Mouse (Mus musculus) liver, adult 2 months (tissue): ENCODE data around the gene Nrxn3. TPM values are rescaled to one million over a fixed set of nuclear protein-coding genes. Genes with fewer than 3 reads are reported as not detected.

Source experiments
- DNase-seq: peaks from one replicate; pipeline ENCODE4 v3.0.0-alpha.2; 2011; ENCODE audit warnings: low read depth, low spot score; ENCODE audit errors: extremely low read depth
- H3K27ac ChIP-seq: fragments of 200-500 bp; replicated peaks from 2 replicates; pipeline ENCODE4 v1.5.1; 2012; ENCODE audit warnings: low read depth, mild to moderate bottlenecking, control low read depth, inconsistent platforms, low read length; ENCODE audit not compliant: insufficient read depth
- H3K27me3 ChIP-seq: fragments of 200-500 bp; 2 replicates; pipeline ENCODE4 v1.6.1; 2012; ENCODE audit warnings: mild to moderate bottlenecking, moderate library complexity, low read length, inconsistent platforms; ENCODE audit not compliant: control insufficient read depth, insufficient read depth
- H3K36me3 ChIP-seq: fragments of 200-500 bp; 2 replicates; pipeline ENCODE4 v1.6.1; 2012; ENCODE audit warnings: low read length, inconsistent platforms; ENCODE audit not compliant: control insufficient read depth, insufficient read depth
- H3K4me1 ChIP-seq: fragments of 200-500 bp; 2 replicates; pipeline ENCODE4 v1.6.1; 2011; ENCODE audit warnings: low read length; ENCODE audit not compliant: control insufficient read depth, insufficient read depth
- H3K4me3 ChIP-seq: fragments of 200-500 bp; 2 replicates; pipeline ENCODE4 v1.5.1; 2011; ENCODE audit warnings: low read depth, mild to moderate bottlenecking, control low read depth, low read length, moderate library complexity; ENCODE audit not compliant: insufficient read depth
- H3K79me2 ChIP-seq: fragments of 200-500 bp; 2 replicates; pipeline ENCODE4 v1.6.1; 2012; ENCODE audit warnings: inconsistent platforms, mild to moderate bottlenecking, low read length, moderate library complexity; ENCODE audit not compliant: control insufficient read depth, insufficient read depth
- H3K9ac ChIP-seq: fragments of 200-500 bp; 2 replicates; pipeline ENCODE4 v1.6.1; 2012; ENCODE audit warnings: low read depth, mild to moderate bottlenecking, control low read depth, inconsistent platforms, low read length
- CTCF ChIP-seq: fragments of 200-500 bp; IDR thresholded peaks from 2 replicates; pipeline ENCODE4 v1.5.1; 2011; ENCODE audit warnings: low read depth, low read length, control low read depth
- POLR2A ChIP-seq: fragments of 200-500 bp; IDR thresholded peaks from 2 replicates; pipeline ENCODE4 v1.6.1; 2011; ENCODE audit warnings: low read length, control low read depth; ENCODE audit not compliant: insufficient read depth; ENCODE audit errors: extremely low read depth
- WGBS: fragments of 180-500 bp; shearing (Covaris S2); methylation state at CpG from one replicate; pipeline ENCODE4 v1.1.7; 2018; 5-methylcytosine and 5-hydroxymethylcytosine counted together
- polyA plus RNA-seq: library from polyadenylated mRNA; depleted of rRNA; stranded (reverse); fragments of >200 nt; gene quantifications from 2 replicates; pipeline ENCODE4 v1.2.3, GENCODE M21; 2012
- total RNA-seq: library from RNA; depleted of rRNA; stranded (reverse); fragments of >200 nt; gene quantifications from 2 replicates; pipeline ENCODE4 v1.2.3, GENCODE M21; 2014

Gene Nrxn3
- total and polyA plus RNA-seq, 2 experiments, result 0.18 to 0.31 TPM

DNA sequence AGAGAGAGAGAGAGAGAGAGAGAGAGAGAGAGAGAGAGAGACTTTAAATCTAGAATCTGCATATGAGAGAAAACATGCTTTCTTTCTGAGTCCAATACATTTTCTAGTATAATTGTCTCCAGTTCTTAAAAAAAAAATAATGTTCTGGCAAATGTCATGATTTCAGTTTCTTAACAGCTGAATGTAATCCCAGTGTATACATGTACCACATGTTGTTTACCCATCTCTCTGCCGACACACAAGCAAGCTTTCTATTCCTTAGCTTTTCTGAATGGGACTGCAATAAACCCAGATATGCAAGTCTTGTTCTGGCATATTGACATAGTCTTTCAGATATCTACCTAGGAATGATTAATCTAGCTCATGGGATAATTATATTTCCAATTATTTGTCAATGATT is 1256.5 kb downstream of the Nrxn3 start:
- WGBS, result 84% methylated on average over 1 of the region's 1 CpGs
- no peak for TF ChIP-seq CTCF
- TF ChIP-seq POLR2A, result no peak

DNA sequence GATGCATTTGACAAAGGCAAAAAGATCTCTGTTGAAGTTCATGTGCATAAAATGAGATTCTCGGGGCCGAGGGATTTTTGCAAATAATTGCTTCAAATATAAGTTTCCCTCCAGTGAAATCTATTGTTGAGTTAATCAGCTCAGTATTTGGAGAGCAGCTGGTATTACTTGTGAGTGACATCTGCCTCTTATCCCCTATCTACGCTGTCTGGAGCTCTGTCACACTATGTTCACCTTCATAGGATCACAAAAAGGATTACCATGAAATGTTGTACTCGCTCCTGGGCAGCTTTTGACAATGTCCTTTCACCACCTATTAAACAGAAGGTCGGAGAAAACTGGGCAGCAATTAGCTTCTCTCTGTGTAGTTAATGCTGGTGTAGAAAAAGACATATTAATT is 1259.8 kb downstream of the Nrxn3 start:
- no peak overlapping the region for H3K9ac ChIP-seq
- no peak overlapping the region for H3K4me3 ChIP-seq
- H3K36me3 ChIP-seq, result no peaks in the 10 kb centered on the region
- no peaks in the 10 kb centered on the region for H3K79me2 ChIP-seq
- H3K4me1 ChIP-seq, result no peaks in the 10 kb centered on the region
- DNase-seq, result no peak
- no peak for TF ChIP-seq POLR2A
- TF ChIP-seq CTCF, result no peak
- 78% methylated on average over 5 of the region's 5 CpGs for WGBS
- no peaks in the 10 kb centered on the region for H3K27me3 ChIP-seq
- no peak overlapping the region for H3K27ac ChIP-seq

More for the DNA sequence above, 1256.5 kb downstream of the Nrxn3 start:
- no peak overlapping the region for H3K27ac ChIP-seq
- no peaks in the 10 kb centered on the region for H3K4me1 ChIP-seq
- no peak overlapping the region for H3K4me3 ChIP-seq
- no peak for DNase-seq
- H3K9ac ChIP-seq, result no peak overlapping the region
- no peaks in the 10 kb centered on the region for H3K36me3 ChIP-seq
- H3K27me3 ChIP-seq, result no peaks in the 10 kb centered on the region
- no peaks in the 10 kb centered on the region for H3K79me2 ChIP-seq

DNA sequence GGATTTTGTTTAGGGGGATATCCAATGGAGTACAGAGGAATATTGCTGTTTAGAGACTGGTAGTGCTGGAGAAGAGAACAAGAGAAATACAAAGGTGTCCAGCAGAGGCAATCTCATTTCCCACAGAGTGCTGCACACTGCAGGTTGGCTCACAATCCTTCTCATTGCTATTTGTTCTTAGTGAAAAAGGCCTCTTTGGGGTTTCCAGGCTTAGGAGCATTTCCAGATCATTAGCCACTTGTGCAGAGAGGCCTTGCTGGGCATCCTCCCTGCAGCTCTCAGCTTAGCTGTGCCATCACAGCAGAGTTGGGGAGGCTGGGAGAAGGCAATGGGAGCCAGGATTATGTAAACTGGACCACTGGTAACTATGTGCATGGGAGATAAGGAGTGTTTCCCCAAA is 1260.7 kb downstream of the Nrxn3 start:
- TF ChIP-seq CTCF (no peak), POLR2A (no peak)
- no peak overlapping the region for H3K27ac ChIP-seq
- H3K36me3 ChIP-seq, result no peaks in the 10 kb centered on the region
- no peak overlapping the region for H3K9ac ChIP-seq
- H3K79me2 ChIP-seq, result no peaks in the 10 kb centered on the region
- no peak overlapping the region for H3K4me3 ChIP-seq
- DNase-seq, result no peak
- H3K27me3 ChIP-seq, result no peaks in the 10 kb centered on the region
- H3K4me1 ChIP-seq, result no peaks in the 10 kb centered on the region

DNA sequence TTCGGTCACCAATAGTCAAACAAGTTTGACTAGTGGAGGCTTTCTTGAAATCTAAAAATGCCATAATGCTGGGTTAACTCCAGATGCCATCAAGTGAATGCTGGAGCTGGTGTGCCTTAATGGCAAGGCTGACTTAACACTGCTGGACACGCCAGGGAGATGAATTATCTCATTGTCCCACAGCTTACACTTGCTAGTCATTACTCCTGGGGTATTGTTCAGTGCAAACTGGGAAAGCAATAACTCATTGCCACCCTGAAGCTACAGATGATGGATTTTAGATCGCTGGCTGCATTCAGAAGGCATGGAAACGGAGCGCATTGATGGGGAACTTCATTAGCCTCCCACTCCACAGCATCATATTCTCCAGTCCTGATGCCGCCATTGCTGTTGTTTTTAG is 1263.5 kb downstream of the Nrxn3 start:
- H3K27me3 ChIP-seq, result no peaks in the 10 kb centered on the region
- no peak overlapping the region for H3K27ac ChIP-seq
- H3K4me3 ChIP-seq, result no peak overlapping the region
- no peaks in the 10 kb centered on the region for H3K36me3 ChIP-seq
- WGBS, result 80% methylated on average over 6 of the region's 6 CpGs
- no peak overlapping the region for H3K9ac ChIP-seq
- no peak for TF ChIP-seq CTCF
- no peak for TF ChIP-seq POLR2A
- no peak for DNase-seq
- no peaks in the 10 kb centered on the region for H3K79me2 ChIP-seq
- H3K4me1 ChIP-seq, result no peaks in the 10 kb centered on the region

DNA sequence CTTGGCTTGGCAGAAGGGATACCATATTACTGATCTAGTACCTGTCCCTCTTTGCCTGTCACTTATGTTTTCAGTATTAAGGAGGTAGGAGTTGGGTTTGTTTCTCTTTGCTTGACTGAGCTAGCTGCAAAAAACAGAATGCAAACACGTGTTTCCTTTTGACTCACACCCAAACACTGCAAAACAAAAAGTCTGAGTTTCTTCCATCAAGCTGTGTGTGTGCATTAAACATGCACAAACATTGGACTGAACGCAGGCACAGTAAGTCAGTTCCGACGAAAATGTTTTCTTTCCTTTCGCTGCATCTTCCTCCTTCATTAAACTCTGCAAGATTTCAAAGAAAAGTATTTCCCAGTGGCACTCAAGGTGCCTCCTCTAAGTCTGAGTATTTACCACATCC is 1270.6 kb downstream of the Nrxn3 start:
- TF ChIP-seq CTCF (no peak), POLR2A (no peak)
- no peak for DNase-seq
- WGBS, result 73% methylated on average over 5 of the region's 5 CpGs

DNA sequence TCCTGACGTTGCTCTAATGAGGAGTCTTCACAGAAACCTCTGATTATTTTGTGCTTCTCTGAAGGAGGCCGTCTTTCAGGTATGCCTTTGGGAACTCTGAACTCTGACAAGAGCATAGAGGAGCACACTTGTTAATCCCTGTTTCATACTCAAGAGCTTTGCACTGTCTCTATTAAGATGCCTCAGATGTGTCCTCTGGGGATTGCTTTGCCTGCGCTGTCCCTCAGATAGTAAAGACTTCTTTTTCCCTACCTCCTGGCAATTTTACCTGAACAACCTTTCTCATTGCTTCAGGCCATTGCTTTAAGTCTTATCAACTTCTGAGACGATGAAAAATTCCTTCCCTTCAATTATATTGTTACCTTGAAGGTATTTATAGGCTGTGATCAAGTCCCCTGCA is 1272.7 kb downstream of the Nrxn3 start:
- no peak for TF ChIP-seq POLR2A
- TF ChIP-seq CTCF, result no peak
- H3K9ac ChIP-seq, result no peak overlapping the region
- no peak overlapping the region for H3K27ac ChIP-seq
- no peak overlapping the region for H3K4me3 ChIP-seq
- H3K36me3 ChIP-seq, result no peaks in the 10 kb centered on the region
- WGBS, result 74% methylated on average over 4 of the region's 4 CpGs
- H3K79me2 ChIP-seq, result no peaks in the 10 kb centered on the region
- no peaks in the 10 kb centered on the region for H3K27me3 ChIP-seq
- no peak for DNase-seq
- no peaks in the 10 kb centered on the region for H3K4me1 ChIP-seq

More for the DNA sequence above, 1270.6 kb downstream of the Nrxn3 start:
- Histone ChIP-seq H3K4me3 (no peak overlapping the region), H3K36me3 (no peaks in the 10 kb centered on the region), H3K4me1 (no peaks in the 10 kb centered on the region), H3K9ac (no peak overlapping the region), H3K27ac (no peak overlapping the region), H3K27me3 (no peaks in the 10 kb centered on the region), H3K79me2 (no peaks in the 10 kb centered on the region)
